Mouse (Mus musculus) MN1 (cell line): Measurements from ENCODE around the gene Afmid.

ENCODE experiments used
- DNase-seq: peaks from one replicate; pipeline ENCODE4 v3.0.0-alpha.2; 2016; ENCODE audit warnings: low spot score

The Afmid gene

GRCm38 (mm10) chr11:117879676-117880075 lies 54.0 kb downstream of the Afmid start:
- DNase-seq = peak; percentile 43

GRCm38 (mm10) chr11:117880336-117880976 lies 54.7 kb downstream of the Afmid start:
- no peak for DNase-seq

- DNase-seq = peak; percentile 16
Measured at GRCm38 (mm10) chr11:117880977-117881358, 55.2 kb downstream of the Afmid start.

- peak; percentile 70 for DNase-seq
Measured at GRCm38 (mm10) chr11:117881787-117882186, 56.1 kb downstream of the Afmid start.

GRCm38 (mm10) chr11:117882208-117882607 lies 56.5 kb downstream of the Afmid start:
- DNase-seq = peak; percentile 58

- no peak for DNase-seq
Measured at GRCm38 (mm10) chr11:117886000-117886399, 60.3 kb downstream of the Afmid start.

GRCm38 (mm10) chr11:117888168-117888852 lies 62.6 kb downstream of the Afmid start:
- no peak for DNase-seq

- no peak for DNase-seq
Measured at GRCm38 (mm10) chr11:117888853-117889822, 63.4 kb downstream of the Afmid start.
